ENCODE assay signal across 27 mouse cellular contexts in the genomic region with DNA sequence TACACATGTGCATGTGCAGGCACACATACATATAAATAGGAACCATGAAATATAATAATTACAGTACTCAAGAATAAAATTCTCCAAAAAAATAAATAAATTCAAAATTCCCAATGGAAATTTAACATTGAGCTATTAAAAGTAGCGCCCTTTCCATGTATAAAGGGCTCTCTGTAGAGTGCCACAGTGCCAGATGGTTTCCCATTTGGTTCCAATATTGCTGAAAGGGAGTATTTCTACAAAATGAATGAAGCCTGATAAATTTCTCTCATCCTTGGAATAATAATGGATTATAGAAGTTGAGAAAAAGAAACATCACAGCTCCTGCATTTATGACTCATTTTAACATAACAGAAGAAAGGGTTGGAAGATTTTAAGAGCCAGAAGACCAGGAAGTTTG.
A peak's percentile ranks its signal among the peaks of the same experiment; 100 is the strongest.
DNase-seq lines count a peak whose midpoint lies in the region; ATAC-seq lines count a peak whose summit lies in the region.
"Had no signal": no experiment of that assay in that cellular context is flagged by ENCODE, and none has a peak within 500 bp of the region (broad histone marks: within the 10 kb centered on the region; RNA-seq: fewer than 3 reads in every experiment).

No protein-coding gene starts in this region.

- H3K9me3 ChIP-seq in forebrain, embryonic 14.5 days (replicated peaks; ENCODE audit: control insufficient read depth, low read length) = no peaks in the 10 kb centered on the region
- no peaks in the 10 kb centered on the region for H3K9me3 ChIP-seq in forebrain, embryonic 11.5 days (ENCODE audit: control insufficient read depth, low read length)
- no peaks in the 10 kb centered on the region for H3K9me3 ChIP-seq in intestine, embryonic 15.5 days
- no peaks in the 10 kb centered on the region for H3K9me3 ChIP-seq in midbrain, embryonic 11.5 days (ENCODE audit: control insufficient read depth, low read length)
- H3K9me3 ChIP-seq: embryonic facial prominence, embryonic 10.5 days; embryonic facial prominence, embryonic 13.5 days; heart, embryonic 10.5 days; heart, embryonic 13.5 days had no signal

- no peak overlapping the region for H3K4me3 ChIP-seq in forebrain, embryonic 14.5 days (ENCODE audit: low read depth, low read length)
- H3K4me3 ChIP-seq in forebrain, embryonic 11.5 days (ENCODE audit: low read depth, low read length) = no peak overlapping the region
- no peak overlapping the region for H3K4me3 ChIP-seq in intestine, embryonic 15.5 days (replicated peaks)
- no peak overlapping the region for H3K4me3 ChIP-seq in midbrain, embryonic 11.5 days (ENCODE audit: low read depth, low read length)
- H3K4me3 ChIP-seq: embryonic facial prominence, embryonic 10.5 days; embryonic facial prominence, embryonic 13.5 days; erythroblast, embryonic 14.5 days; heart, adult 2 months; heart, embryonic 10.5 days; heart, embryonic 13.5 days had no signal

- no peak overlapping the region for H3K27ac ChIP-seq in forebrain, embryonic 14.5 days (ENCODE audit: low read depth, low read length)
- no peak overlapping the region for H3K27ac ChIP-seq in forebrain, embryonic 11.5 days (ENCODE audit: low read depth, low read length)
- H3K27ac ChIP-seq in intestine, embryonic 15.5 days = no peak overlapping the region
- H3K27ac ChIP-seq in midbrain, embryonic 11.5 days (ENCODE audit: low read depth, low read length) = no peak overlapping the region
- H3K27ac ChIP-seq: embryonic facial prominence, embryonic 10.5 days; embryonic facial prominence, embryonic 13.5 days; heart, adult 2 months; heart, embryonic 10.5 days; heart, embryonic 13.5 days; hindbrain, embryonic 14.5 days; hindbrain, postnatal 0 days had no signal

- no peak overlapping the region for H3K4me2 ChIP-seq in forebrain, embryonic 14.5 days (ENCODE audit: low read length)
- H3K4me2 ChIP-seq in forebrain, embryonic 11.5 days (ENCODE audit: low read depth, low read length, severe bottlenecking) = no peak overlapping the region
- H3K4me2 ChIP-seq in intestine, embryonic 15.5 days (replicated peaks) = no peak overlapping the region
- H3K4me2 ChIP-seq in midbrain, embryonic 11.5 days = no peak overlapping the region
- H3K4me2 ChIP-seq: embryonic facial prominence, embryonic 13.5 days; heart, embryonic 13.5 days; hindbrain, embryonic 14.5 days had no signal

- H3K4me1 ChIP-seq in forebrain, embryonic 14.5 days (ENCODE audit: control insufficient read depth, insufficient read depth, low read length) = no peaks in the 10 kb centered on the region
- H3K4me1 ChIP-seq in forebrain, embryonic 11.5 days (replicated peaks; ENCODE audit: control insufficient read depth, insufficient read depth, low read length) = no peaks in the 10 kb centered on the region
- H3K4me1 ChIP-seq in intestine, embryonic 15.5 days (replicated peaks) = no peaks in the 10 kb centered on the region
- H3K4me1 ChIP-seq in midbrain, embryonic 11.5 days (ENCODE audit: control insufficient read depth, insufficient read depth, low read length) = peaks cover 5% of the 10 kb centered on the region
- H3K4me1 ChIP-seq: heart, embryonic 10.5 days; heart, embryonic 13.5 days had no signal

- H3K27me3 ChIP-seq in forebrain, embryonic 14.5 days (replicated peaks; ENCODE audit: control insufficient read depth, insufficient read depth, low read length) = no peaks in the 10 kb centered on the region
- no peaks in the 10 kb centered on the region for H3K27me3 ChIP-seq in forebrain, embryonic 11.5 days (ENCODE audit: control insufficient read depth, insufficient read depth, low read length)
- no peaks in the 10 kb centered on the region for H3K27me3 ChIP-seq in intestine, embryonic 15.5 days (replicated peaks)
- H3K27me3 ChIP-seq in midbrain, embryonic 11.5 days (ENCODE audit: control insufficient read depth, insufficient read depth, low read length) = no peaks in the 10 kb centered on the region
- H3K27me3 ChIP-seq: embryonic facial prominence, embryonic 13.5 days; heart, embryonic 13.5 days had no signal

- H3K9ac ChIP-seq in forebrain, embryonic 14.5 days (ENCODE audit: low read length) = no peak overlapping the region
- no peak overlapping the region for H3K9ac ChIP-seq in forebrain, embryonic 11.5 days (ENCODE audit: low read length)
- no peak overlapping the region for H3K9ac ChIP-seq in intestine, embryonic 15.5 days
- no peak overlapping the region for H3K9ac ChIP-seq in midbrain, embryonic 11.5 days (ENCODE audit: low read length)
- H3K9ac ChIP-seq: embryonic facial prominence, embryonic 13.5 days; heart, embryonic 13.5 days; hindbrain, embryonic 14.5 days had no signal

- WGBS in forebrain, embryonic 14.5 days = 76% methylated on average over 1 of the region's 1 CpGs
- 88% methylated on average over 1 of the region's 1 CpGs for WGBS in forebrain, embryonic 11.5 days
- WGBS in intestine, embryonic 15.5 days = 83% methylated on average over 1 of the region's 1 CpGs
- 93% methylated on average over 1 of the region's 1 CpGs for WGBS in midbrain, embryonic 11.5 days

- no peaks in the 10 kb centered on the region for H3K36me3 ChIP-seq in forebrain, embryonic 14.5 days (ENCODE audit: control insufficient read depth, insufficient read depth, low read length)
- H3K36me3 ChIP-seq in forebrain, embryonic 11.5 days (ENCODE audit: control insufficient read depth, insufficient read depth, low read length) = no peaks in the 10 kb centered on the region
- no peaks in the 10 kb centered on the region for H3K36me3 ChIP-seq in intestine, embryonic 15.5 days
- H3K36me3 ChIP-seq in midbrain, embryonic 11.5 days (ENCODE audit: control insufficient read depth, insufficient read depth, low read length) = no peaks in the 10 kb centered on the region
- H3K36me3 ChIP-seq: embryonic facial prominence, embryonic 10.5 days; embryonic facial prominence, embryonic 13.5 days; heart, embryonic 10.5 days; heart, embryonic 13.5 days had no signal

- no peak for ATAC-seq in forebrain, embryonic 14.5 days
- no peak for ATAC-seq in forebrain, embryonic 11.5 days (replicated peaks; ENCODE audit: low FRiP score)
- ATAC-seq in intestine, embryonic 15.5 days = no peak
- ATAC-seq in midbrain, embryonic 11.5 days (ENCODE audit: low FRiP score) = no peak
- ATAC-seq: activated CD4-positive, CD25-positive, alpha-beta regulatory T cell, adult 4 months; hindbrain, postnatal 0 days; inflammation-experienced regulatory T-cells, adult 6 months had no signal

- peak; percentile 28 for DNase-seq in forebrain, embryonic 14.5 days (ENCODE audit: low spot score)
- no peak for DNase-seq in forebrain, embryonic 11.5 days (ENCODE audit: low spot score)
- DNase-seq in layer of hippocampus, adult 11-12 months (ENCODE audit: low spot score) = peak; percentile 38
- DNase-seq in layer of hippocampus, postnatal 25 days (ENCODE audit: extremely low spot score in 1 of 2, low spot score in 1 of 2) = no peak
- DNase-seq in layer of hippocampus, adult 8-10 months (ENCODE audit: low spot score in 2 of 2) = peak; percentile 13 to 21
- DNase-seq in heart, adult 18-20 months = no peak
- DNase-seq in midbrain, embryonic 11.5 days (ENCODE audit: low spot score, missing footprints) = no peak
- DNase-seq: adrenal gland, postnatal 10 days; adrenal gland, postnatal 36 days; cerebellum, adult 11-12 months; cerebellum, adult 8-10 months; cerebellum, postnatal 36 days; embryo, embryonic 11 days; gastrocnemius, postnatal 25 days; heart, adult 2 months; heart, postnatal 14 days; heart, postnatal 4 days had no signal

Comparison
In these comparisons a context has a peak if more than half of its experiments do, and no peak if none do; other contexts are left out.
1. DNase-seq: peak in forebrain, embryonic 14.5 days (single experiment), layer of hippocampus, adult 11-12 months (single experiment) and layer of hippocampus, adult 8-10 months (2 of 2); none in forebrain, embryonic 11.5 days (single experiment), layer of hippocampus, postnatal 25 days (0 of 2), heart, adult 18-20 months (0 of 2) and midbrain, embryonic 11.5 days (single experiment).